Mouse (Mus musculus): Measurements from ENCODE around the gene Slc15a2. TPM values are rescaled to one million over a fixed set of nuclear protein-coding genes. Genes with fewer than 3 reads are reported as not detected.

Slc15a2 gene
- total and polyA plus RNA-seq, 2 experiments from 2014 or later = 23.5 to 23.9 TPM

GRCm38 (mm10) chr16:36820016-36820415, 35.3 kb upstream of the Slc15a2 start:
- no peak overlapping the region for H3K27ac ChIP-seq (ENCODE audit: low read depth, low read length)
- no peaks in the 10 kb centered on the region for H3K27me3 ChIP-seq (ENCODE audit: insufficient read depth, low read length)
- H3K4me2 ChIP-seq (ENCODE audit: low read depth) = no peak overlapping the region
- no peaks in the 10 kb centered on the region for H3K4me1 ChIP-seq (ENCODE audit: insufficient read depth)
- no peak for TF ChIP-seq CTCF (IDR thresholded peaks at IDR 0.05; ENCODE audit: low read depth)
- WGBS = 50% methylated on average over 6 of the region's 6 CpGs
- H3K9ac ChIP-seq = no peak overlapping the region
- DNase-seq (no peak), ATAC-seq (no peak)
- H3K9me3 ChIP-seq (ENCODE audit: low read length) = no peaks in the 10 kb centered on the region
- no peak overlapping the region for H3K4me3 ChIP-seq (ENCODE audit: low read depth, low read length)
- H3K36me3 ChIP-seq (ENCODE audit: insufficient read depth) = no peaks in the 10 kb centered on the region

- Histone ChIP-seq H3K9me3 (ENCODE audit: low read length) (no peaks in the 10 kb centered on the region), H3K4me3 (ENCODE audit: low read depth, low read length) (no peak overlapping the region), H3K4me1 (ENCODE audit: insufficient read depth) (no peaks in the 10 kb centered on the region), H3K27me3 (ENCODE audit: insufficient read depth, low read length) (no peaks in the 10 kb centered on the region), H3K9ac (no peak overlapping the region), H3K4me2 (ENCODE audit: low read depth) (no peak overlapping the region), H3K27ac (ENCODE audit: low read depth, low read length) (no peak overlapping the region), H3K36me3 (ENCODE audit: insufficient read depth) (no peaks in the 10 kb centered on the region)
- DNase-seq (peak; percentile 89), ATAC-seq (peak; percentile 99)
- TF ChIP-seq CTCF (IDR thresholded peaks at IDR 0.05; ENCODE audit: low read depth) = peak; percentile 86
- WGBS = 15% methylated on average over 7 of the region's 7 CpGs
Observed at GRCm38 (mm10) chr16:36817321-36817926, 32.7 kb upstream of the Slc15a2 start.

- peak; percentile 23 for ATAC-seq
- no peaks in the 10 kb centered on the region for H3K27me3 ChIP-seq (ENCODE audit: insufficient read depth, low read length)
- DNase-seq = no peak
- no peak overlapping the region for H3K27ac ChIP-seq (ENCODE audit: low read depth, low read length)
- no peak overlapping the region for H3K9ac ChIP-seq
- no peaks in the 10 kb centered on the region for H3K36me3 ChIP-seq (ENCODE audit: insufficient read depth)
- no peaks in the 10 kb centered on the region for H3K9me3 ChIP-seq (ENCODE audit: low read length)
- H3K4me1 ChIP-seq (ENCODE audit: insufficient read depth) = no peaks in the 10 kb centered on the region
- H3K4me2 ChIP-seq (ENCODE audit: low read depth) = no peak overlapping the region
- no peak for TF ChIP-seq CTCF (IDR thresholded peaks at IDR 0.05; ENCODE audit: low read depth)
- no peak overlapping the region for H3K4me3 ChIP-seq (ENCODE audit: low read depth, low read length)
Observed at GRCm38 (mm10) chr16:36816916-36817315, 32.2 kb upstream of the Slc15a2 start.

GRCm38 (mm10) chr16:36813680-36814079, 28.9 kb upstream of the Slc15a2 start:
- H3K9ac ChIP-seq = no peak overlapping the region
- WGBS = 79% methylated on average over 3 of the region's 3 CpGs

GRCm38 (mm10) chr16:36808616-36809015, 23.9 kb upstream of the Slc15a2 start:
- WGBS = 88% methylated on average over 3 of the region's 3 CpGs
- Histone ChIP-seq H3K4me3 (ENCODE audit: low read depth, low read length) (no peak overlapping the region), H3K4me2 (ENCODE audit: low read depth) (no peak overlapping the region), H3K27me3 (ENCODE audit: insufficient read depth, low read length) (no peaks in the 10 kb centered on the region), H3K9me3 (ENCODE audit: low read length) (no peaks in the 10 kb centered on the region), H3K36me3 (ENCODE audit: insufficient read depth) (no peaks in the 10 kb centered on the region), H3K9ac (no peak overlapping the region), H3K27ac (ENCODE audit: low read depth, low read length) (no peak overlapping the region), H3K4me1 (ENCODE audit: insufficient read depth) (no peaks in the 10 kb centered on the region)
- ATAC-seq = no peak
- no peak for DNase-seq
- no peak for TF ChIP-seq CTCF (IDR thresholded peaks at IDR 0.05; ENCODE audit: low read depth)

More at GRCm38 (mm10) chr16:36813680-36814079, 28.9 kb upstream of the Slc15a2 start:
- Histone ChIP-seq H3K36me3 (ENCODE audit: insufficient read depth) (no peaks in the 10 kb centered on the region), H3K27me3 (ENCODE audit: insufficient read depth, low read length) (no peaks in the 10 kb centered on the region), H3K27ac (ENCODE audit: low read depth, low read length) (no peak overlapping the region), H3K9me3 (ENCODE audit: low read length) (no peaks in the 10 kb centered on the region), H3K4me3 (ENCODE audit: low read depth, low read length) (no peak overlapping the region), H3K4me1 (ENCODE audit: insufficient read depth) (no peaks in the 10 kb centered on the region), H3K4me2 (ENCODE audit: low read depth) (no peak overlapping the region)
- TF ChIP-seq CTCF (IDR thresholded peaks at IDR 0.05; ENCODE audit: low read depth) = no peak
- ATAC-seq (no peak), DNase-seq (no peak)

- peak; percentile 29 for TF ChIP-seq CTCF (IDR thresholded peaks at IDR 0.05; ENCODE audit: low read depth)
- Histone ChIP-seq H3K9me3 (ENCODE audit: low read length) (no peaks in the 10 kb centered on the region), H3K27me3 (ENCODE audit: insufficient read depth, low read length) (no peaks in the 10 kb centered on the region), H3K4me1 (ENCODE audit: insufficient read depth) (no peaks in the 10 kb centered on the region), H3K36me3 (ENCODE audit: insufficient read depth) (no peaks in the 10 kb centered on the region), H3K9ac (no peak overlapping the region), H3K4me2 (ENCODE audit: low read depth) (no peak overlapping the region), H3K4me3 (ENCODE audit: low read depth, low read length) (no peak overlapping the region), H3K27ac (ENCODE audit: low read depth, low read length) (no peak overlapping the region)
- DNase-seq (no peak), ATAC-seq (no peak)
- WGBS = 90% methylated on average over 3 of the region's 3 CpGs
Observed at GRCm38 (mm10) chr16:36802361-36802760, 17.6 kb upstream of the Slc15a2 start.

- H3K4me1 ChIP-seq (ENCODE audit: insufficient read depth) = no peaks in the 10 kb centered on the region
- H3K9me3 ChIP-seq (ENCODE audit: low read length) = no peaks in the 10 kb centered on the region
- H3K4me3 ChIP-seq (ENCODE audit: low read depth, low read length) = no peak overlapping the region
- no peaks in the 10 kb centered on the region for H3K36me3 ChIP-seq (ENCODE audit: insufficient read depth)
- no peak overlapping the region for H3K4me2 ChIP-seq (ENCODE audit: low read depth)
- TF ChIP-seq CTCF (IDR thresholded peaks at IDR 0.05; ENCODE audit: low read depth) = no peak
- H3K9ac ChIP-seq = no peak overlapping the region
- WGBS = 84% methylated on average over 2 of the region's 2 CpGs
- DNase-seq = no peak
- no peak overlapping the region for H3K27ac ChIP-seq (ENCODE audit: low read depth, low read length)
- no peak for ATAC-seq
- H3K27me3 ChIP-seq (ENCODE audit: insufficient read depth, low read length) = no peaks in the 10 kb centered on the region
Observed at GRCm38 (mm10) chr16:36798334-36798733, 13.6 kb upstream of the Slc15a2 start.
